Mouse (Mus musculus): Measurements from ENCODE around the gene Vegfb. TPM values are rescaled to one million over a fixed set of nuclear protein-coding genes. Genes with fewer than 3 reads are reported as not detected.

Gene Vegfb
- 100 to 1,000 TPM; 142 to 219 TPM for total RNA-seq (2021)
- long read RNA-seq, experiment 1, transcript Vegfb-201 (7 exons, 1,281 nt): minor isoform, 43 of 163 reads
- long read RNA-seq, experiment 1, transcript Vegfb-202 (7 exons, 1,158 nt): major isoform, 92 of 163 reads
- long read RNA-seq, experiment 1, partial matches to known transcripts: 10 of 163 reads
- long read RNA-seq, experiment 1, other reads (novel, unspliced or antisense): 18 of 163 reads
- long read RNA-seq, experiment 2, transcript Vegfb-201 (7 exons, 1,281 nt): minor isoform, 42 of 202 reads
- long read RNA-seq, experiment 2, transcript Vegfb-202 (7 exons, 1,158 nt): major isoform, 119 of 202 reads
- long read RNA-seq, experiment 2, partial matches to known transcripts: 15 of 202 reads
- long read RNA-seq, experiment 2, other reads (novel, unspliced or antisense): 26 of 202 reads

- peak within 1 kb of the TSS; percentile 78 for H3K4me3 ChIP-seq
- peak; percentile 88 for DNase-seq
- peak within 1 kb of the TSS; percentile 91 for H3K27ac ChIP-seq
- TF ChIP-seq CTCF (IDR thresholded peaks at IDR 0.05): no peak
- intact Hi-C loops (cut with DNase I): no loop called here
Measured at GRCm38 (mm10) chr19:6987061-6987903, at the start of gene Vegfb. TSS of gene Vegfb (minus strand) at chr19:6987651.

GRCm38 (mm10) chr19:7034006-7034405, 46.6 kb upstream of the Vegfb start:
- H3K27ac ChIP-seq: no peak overlapping the region
- TF ChIP-seq CTCF (IDR thresholded peaks at IDR 0.05): 0 out of 2 replicates have a peak, but pooled peaks have one; percentile 1
- intact Hi-C loops (cut with DNase I): no loop called here

GRCm38 (mm10) chr19:7029531-7029930, 42.1 kb upstream of the Vegfb start:
- H3K4me3 ChIP-seq: no peak overlapping the region
- TF ChIP-seq CTCF (IDR thresholded peaks at IDR 0.05): no peak
- intact Hi-C loops (cut with DNase I): no loop called here
- DNase-seq: no peak
- H3K27ac ChIP-seq: no peak overlapping the region

More at GRCm38 (mm10) chr19:7034006-7034405, 46.6 kb upstream of the Vegfb start:
- no peak for DNase-seq
- H3K4me3 ChIP-seq: no peak overlapping the region

- intact Hi-C loops (cut with DNase I): loop anchor here (1.0 kb wide), 1 partner anchor 96 kb away; no protein-coding TSS in a partner anchor
- peak; percentile 53 for DNase-seq
- TF ChIP-seq CTCF (IDR thresholded peaks at IDR 0.05): peak; percentile 68
- no peak overlapping the region for H3K4me3 ChIP-seq
- H3K27ac ChIP-seq: peak overlapping the region; percentile 38
Measured at GRCm38 (mm10) chr19:7020224-7020641, 32.8 kb upstream of the Vegfb start.

GRCm38 (mm10) chr19:7019191-7019590, 31.7 kb upstream of the Vegfb start, which contains the start of gene Fermt3:
TSS of gene Fermt3 (minus strand) at chr19:7019469.
- Histone ChIP-seq H3K27ac (peak within 1 kb of the TSS; percentile 59), H3K4me3 (peak within 1 kb of the TSS; percentile 51)
- DNase-seq: peak; percentile 40
- intact Hi-C loops (cut with DNase I): no loop called here
- no peak for TF ChIP-seq CTCF (IDR thresholded peaks at IDR 0.05)

- Histone ChIP-seq H3K4me3 (peak overlapping the region; percentile 51), H3K27ac (peak overlapping the region; percentile 59; the same call in 1 of the 2 replicates)
- TF ChIP-seq CTCF (IDR thresholded peaks at IDR 0.05): no peak
- DNase-seq: no peak
- intact Hi-C loops (cut with DNase I): no loop called here
Measured at GRCm38 (mm10) chr19:7018546-7018945, 31.1 kb upstream of the Vegfb start.

GRCm38 (mm10) chr19:7017541-7018457, 30.3 kb upstream of the Vegfb start:
- H3K4me3 ChIP-seq: peak overlapping the region; percentile 51
- DNase-seq: no peak
- H3K27ac ChIP-seq: 0 out of 2 replicates have a peak overlapping the region, but pooled peaks have one; percentile 4
- intact Hi-C loops (cut with DNase I): no loop called here
- TF ChIP-seq CTCF (IDR thresholded peaks at IDR 0.05): no peak

- no peak for TF ChIP-seq CTCF (IDR thresholded peaks at IDR 0.05)
- H3K27ac ChIP-seq: no peak overlapping the region
- intact Hi-C loops (cut with DNase I): no loop called here
Measured at GRCm38 (mm10) chr19:7014481-7015135, 27.2 kb upstream of the Vegfb start.

GRCm38 (mm10) chr19:7013984-7014383, 26.5 kb upstream of the Vegfb start:
- no peak overlapping the region for H3K4me3 ChIP-seq
- no peak overlapping the region for H3K27ac ChIP-seq
- DNase-seq: no peak
- no peak for TF ChIP-seq CTCF (IDR thresholded peaks at IDR 0.05)
- intact Hi-C loops (cut with DNase I): no loop called here

More at GRCm38 (mm10) chr19:7014481-7015135, 27.2 kb upstream of the Vegfb start:
- H3K4me3 ChIP-seq: no peak overlapping the region
- no peak for DNase-seq

GRCm38 (mm10) chr19:7012426-7012825, 25.0 kb upstream of the Vegfb start:
- DNase-seq: no peak
- H3K27ac ChIP-seq: no peak overlapping the region
- TF ChIP-seq CTCF (IDR thresholded peaks at IDR 0.05): no peak
- intact Hi-C loops (cut with DNase I): no loop called here
- no peak overlapping the region for H3K4me3 ChIP-seq

GRCm38 (mm10) chr19:7006892-7007593, 19.6 kb upstream of the Vegfb start:
- Histone ChIP-seq H3K4me3 (no peak overlapping the region), H3K27ac (no peak overlapping the region)
- no peak for DNase-seq
- intact Hi-C loops (cut with DNase I): no loop called here
- no peak for TF ChIP-seq CTCF (IDR thresholded peaks at IDR 0.05)
